Mouse (Mus musculus) bone marrow, adult 2 months (tissue): ENCODE measurements around the gene Glp2r. TPM values are rescaled to one million over a fixed set of nuclear protein-coding genes. Genes with fewer than 3 reads are reported as not detected.

Experiments
- H3K27ac ChIP-seq: fragments of 200-500 bp; 2 replicates; pipeline ENCODE4 v1.5.1; 2012; ENCODE audit warnings: low read depth, mild to moderate bottlenecking, control low read depth, inconsistent platforms, low read length; ENCODE audit not compliant: control insufficient read depth, poor library complexity, insufficient read depth
- H3K4me1 ChIP-seq: fragments of 200-500 bp; 2 replicates; pipeline ENCODE4 v1.6.1; 2011; ENCODE audit warnings: low read length; ENCODE audit not compliant: control insufficient read depth, insufficient read depth
- H3K4me3 ChIP-seq: fragments of 200-500 bp; replicated peaks from 2 replicates; pipeline ENCODE3; 2011; ENCODE audit warnings: mild to moderate bottlenecking, low read depth, low read length, control low read depth; ENCODE audit not compliant: control insufficient read depth
- CTCF ChIP-seq: fragments of 200-500 bp; IDR thresholded peaks from 2 replicates; pipeline ENCODE4 v1.5.1; 2011; ENCODE audit warnings: low read length, control low read depth; ENCODE audit not compliant: control insufficient read depth, insufficient read depth
- POLR2A ChIP-seq: fragments of 200-500 bp; IDR thresholded peaks from 2 replicates; pipeline ENCODE4 v1.6.1; 2011; ENCODE audit warnings: low read depth, mild to moderate bottlenecking, control low read depth, low read length, borderline replicate concordance; ENCODE audit not compliant: control insufficient read depth
- WGBS: fragments of 180-500 bp; shearing (Covaris S2); methylation state at CpG from one replicate; pipeline ENCODE4 v1.1.7; 2018; 5-methylcytosine and 5-hydroxymethylcytosine counted together
- polyA plus RNA-seq: library from polyadenylated mRNA; stranded (reverse); fragments of >200 nt; gene quantifications from 2 replicates; pipeline ENCODE4 v1.2.4, GENCODE M21; 2011; ENCODE audit warnings: low replicate concordance; ENCODE audit not compliant: missing spikeins, insufficient read depth, insufficient read length

Glp2r gene
- polyA plus RNA-seq, 1 experiment = not detected

- H3K4me1 ChIP-seq = no peaks in the 10 kb centered on the region
- no peak overlapping the region for H3K27ac ChIP-seq
- TF ChIP-seq POLR2A (no peak), CTCF (no peak)
- H3K4me3 ChIP-seq = no peak overlapping the region
- WGBS = 77% methylated on average over 3 of the region's 3 CpGs
Observed at GRCm38 (mm10) chr11:67643465-67643864, 127.5 kb downstream of the Glp2r start.

GRCm38 (mm10) chr11:67642835-67643234, 128.1 kb downstream of the Glp2r start:
- TF ChIP-seq CTCF (no peak), POLR2A (no peak)
- Histone ChIP-seq H3K27ac (no peak overlapping the region), H3K4me3 (no peak overlapping the region), H3K4me1 (no peaks in the 10 kb centered on the region)
- 73% methylated on average over 5 of the region's 5 CpGs for WGBS

GRCm38 (mm10) chr11:67642421-67642820, 128.5 kb downstream of the Glp2r start:
- Histone ChIP-seq H3K27ac (no peak overlapping the region), H3K4me1 (no peaks in the 10 kb centered on the region), H3K4me3 (no peak overlapping the region)
- TF ChIP-seq CTCF = no peak
- TF ChIP-seq POLR2A = no peak
- 90% methylated on average over 8 of the region's 8 CpGs for WGBS

GRCm38 (mm10) chr11:67640299-67640698, 130.7 kb downstream of the Glp2r start:
- Histone ChIP-seq H3K4me3 (no peak overlapping the region), H3K27ac (no peak overlapping the region), H3K4me1 (no peaks in the 10 kb centered on the region; the same call in 1 of the 2 replicates)
- TF ChIP-seq POLR2A (no peak), CTCF (no peak)
- 88% methylated on average over 6 of the region's 6 CpGs for WGBS

GRCm38 (mm10) chr11:67638401-67638800, 132.6 kb downstream of the Glp2r start:
- WGBS = 79% methylated on average over 3 of the region's 3 CpGs
- no peak overlapping the region for H3K27ac ChIP-seq
- TF ChIP-seq CTCF = no peak
- no peak for TF ChIP-seq POLR2A
- no peak overlapping the region for H3K4me3 ChIP-seq
- H3K4me1 ChIP-seq = no peaks in the 10 kb centered on the region; the same call in 1 of the 2 replicates

GRCm38 (mm10) chr11:67636905-67637586, 133.9 kb downstream of the Glp2r start:
- H3K4me3 ChIP-seq = no peak overlapping the region
- H3K27ac ChIP-seq = no peak overlapping the region
- no peaks in the 10 kb centered on the region; the same call in 1 of the 2 replicates for H3K4me1 ChIP-seq
- TF ChIP-seq CTCF (no peak), POLR2A (no peak)
- WGBS = 61% methylated on average over 6 of the region's 6 CpGs

GRCm38 (mm10) chr11:67636201-67636600, 134.8 kb downstream of the Glp2r start:
- Histone ChIP-seq H3K27ac (no peak overlapping the region), H3K4me1 (no peaks in the 10 kb centered on the region; the same call in 1 of the 2 replicates), H3K4me3 (no peak overlapping the region)
- 27% methylated on average over 4 of the region's 4 CpGs for WGBS
- TF ChIP-seq POLR2A = no peak
- TF ChIP-seq CTCF = no peak

- TF ChIP-seq POLR2A (no peak), CTCF (no peak)
- no peaks in the 10 kb centered on the region; the same call in 1 of the 2 replicates for H3K4me1 ChIP-seq
- no peak overlapping the region for H3K27ac ChIP-seq
- 20% methylated on average over 3 of the region's 3 CpGs for WGBS
- H3K4me3 ChIP-seq = no peak overlapping the region
Observed at GRCm38 (mm10) chr11:67633620-67634229, 137.2 kb downstream of the Glp2r start.

GRCm38 (mm10) chr11:67632906-67633305, 138.0 kb downstream of the Glp2r start:
- TF ChIP-seq CTCF = no peak
- TF ChIP-seq POLR2A = no peak
- Histone ChIP-seq H3K27ac (no peak overlapping the region), H3K4me1 (no peaks in the 10 kb centered on the region; the same call in 1 of the 2 replicates), H3K4me3 (no peak overlapping the region)
- 78% methylated on average over 8 of the region's 8 CpGs for WGBS
